Mouse (Mus musculus): ENCODE results near the gene Olfr474. TPM values are rescaled to one million over a fixed set of nuclear protein-coding genes. Genes with fewer than 3 reads are reported as not detected.
"Not testable (repeated sequence)": the region's sequence is repeated elsewhere in the genome, so short reads cannot be mapped to it uniquely, and the experiment has no call there.

Olfr474 gene
- not detected in 2 replicates for polyA plus RNA-seq (2014; fragmentation: Nextera tagmentation; extraction: Ambion mirVana)

DNA sequence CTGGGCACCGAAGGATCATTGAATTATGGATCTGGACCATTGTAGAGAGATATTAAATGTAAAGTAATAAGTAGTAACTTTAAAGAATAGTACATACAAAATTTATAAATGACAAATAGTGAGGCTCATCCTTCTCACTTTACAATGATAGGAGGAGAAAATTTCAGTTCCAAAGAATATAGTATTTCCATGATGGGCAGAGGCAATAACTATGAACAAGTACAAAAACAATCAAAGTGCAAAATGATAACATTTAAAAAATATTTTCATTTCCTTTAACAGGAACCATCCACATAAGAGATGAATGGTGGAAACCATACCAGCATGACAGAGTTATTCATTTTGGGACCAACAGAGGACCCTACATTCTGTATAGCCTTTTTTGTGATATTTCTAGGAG lies at the start of gene Olfr474:
Gene Olfr474, plus strand, starts transcription at position 301 of the 400 bp plus-strand sequence.
- Histone ChIP-seq H3K4me2 (ENCODE audit: low read depth, low read length, severe bottlenecking) (no peak within 1 kb of the TSS), H3K4me3 (ENCODE audit: low read depth, low read length) (no peak within 1 kb of the TSS), H3K9ac (ENCODE audit: low read length) (no peak within 1 kb of the TSS), H3K36me3 (ENCODE audit: control insufficient read depth, insufficient read depth, low read length) (no peaks in the 10 kb centered on the region), H3K27ac (ENCODE audit: low read depth, low read length) (no peak within 1 kb of the TSS), H3K4me1 (replicated peaks; ENCODE audit: control insufficient read depth, insufficient read depth, low read length) (no peaks in the 10 kb centered on the region), H3K9me3 (ENCODE audit: control insufficient read depth, low read length) (no peaks in the 10 kb centered on the region; the same call in 1 of the 2 replicates), H3K27me3 (ENCODE audit: control insufficient read depth, insufficient read depth, low read length) (no peaks in the 10 kb centered on the region)
- no peak for ATAC-seq (replicated peaks; ENCODE audit: low FRiP score)
- DNase-seq (ENCODE audit: low spot score): no peak
- 79% methylated on average over 1 of the region's 1 CpGs for WGBS

DNA sequence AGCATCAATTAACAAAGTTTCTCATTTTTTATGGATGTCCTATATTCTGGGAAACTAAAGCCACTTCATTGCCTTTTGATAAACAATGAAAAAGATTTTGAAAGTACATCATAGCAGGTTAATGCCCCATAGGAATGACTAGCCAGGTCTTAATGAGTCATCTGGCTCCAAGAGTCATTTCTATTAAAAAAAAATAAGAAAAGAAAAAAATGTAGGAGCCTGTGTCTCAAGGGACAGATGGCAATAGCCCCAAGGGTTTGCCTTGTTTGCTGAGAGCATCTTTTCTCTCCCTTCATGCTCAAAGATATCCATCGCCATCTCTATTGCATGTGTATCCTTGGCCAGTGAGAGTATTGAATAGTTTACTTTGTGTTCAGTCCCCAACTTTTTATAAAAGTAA lies 24.3 kb upstream of the Olfr474 start, which contains the start of gene Olfr473:
Gene Olfr473, plus strand, starts transcription at position 301 of the 400 bp plus-strand sequence.
- no peak within 1 kb of the TSS for H3K27ac ChIP-seq (ENCODE audit: low read depth, low read length)
- no peaks in the 10 kb centered on the region for H3K9me3 ChIP-seq (ENCODE audit: control insufficient read depth, low read length)
- H3K4me3 ChIP-seq (ENCODE audit: low read depth, low read length): no peak within 1 kb of the TSS
- 91% methylated on average over 1 of the region's 1 CpGs for WGBS
- H3K4me1 ChIP-seq (replicated peaks; ENCODE audit: control insufficient read depth, insufficient read depth, low read length): no peaks in the 10 kb centered on the region
- DNase-seq (ENCODE audit: low spot score): no peak
- no peak for ATAC-seq (replicated peaks; ENCODE audit: low FRiP score)
- no peak within 1 kb of the TSS for H3K9ac ChIP-seq (ENCODE audit: low read length)
- no peak within 1 kb of the TSS for H3K4me2 ChIP-seq (ENCODE audit: low read depth, low read length, severe bottlenecking)
- H3K27me3 ChIP-seq (ENCODE audit: control insufficient read depth, insufficient read depth, low read length): no peaks in the 10 kb centered on the region
- no peaks in the 10 kb centered on the region for H3K36me3 ChIP-seq (ENCODE audit: control insufficient read depth, insufficient read depth, low read length)

DNA sequence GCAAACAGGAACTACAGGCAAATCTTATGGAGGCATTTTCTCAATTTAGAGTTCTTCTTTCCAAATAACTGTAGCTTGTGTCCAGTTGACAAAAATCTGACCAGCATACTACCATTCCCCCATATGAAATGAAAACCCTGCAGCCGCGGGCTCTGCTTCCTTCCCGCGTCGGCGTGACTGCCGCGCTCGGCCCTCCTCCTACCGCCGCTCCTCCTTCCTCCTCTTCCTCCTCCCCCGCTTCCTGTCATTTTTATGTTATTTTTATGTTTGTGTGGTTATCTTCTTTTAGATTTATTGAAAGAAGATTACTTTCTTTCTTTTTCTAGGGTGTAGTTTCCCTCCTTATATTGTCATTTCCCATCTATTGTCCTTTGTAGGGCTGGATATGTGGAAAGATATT lies 1.9 kb upstream of the Olfr474 start:
- DNase-seq (ENCODE audit: low spot score); H3K4me1 ChIP-seq (replicated peaks; ENCODE audit: control insufficient read depth, insufficient read depth, low read length); ATAC-seq (replicated peaks; ENCODE audit: low FRiP score); H3K36me3 ChIP-seq (ENCODE audit: control insufficient read depth, insufficient read depth, low read length); H3K9me3 ChIP-seq (ENCODE audit: control insufficient read depth, low read length); H3K27me3 ChIP-seq (ENCODE audit: control insufficient read depth, insufficient read depth, low read length); H3K27ac ChIP-seq (ENCODE audit: low read depth, low read length); H3K9ac ChIP-seq (ENCODE audit: low read length); H3K4me2 ChIP-seq (ENCODE audit: low read depth, low read length, severe bottlenecking); H3K4me3 ChIP-seq (ENCODE audit: low read depth, low read length): not testable (repeated sequence)
- 97% methylated on average over 12 of the region's 12 CpGs for WGBS

DNA sequence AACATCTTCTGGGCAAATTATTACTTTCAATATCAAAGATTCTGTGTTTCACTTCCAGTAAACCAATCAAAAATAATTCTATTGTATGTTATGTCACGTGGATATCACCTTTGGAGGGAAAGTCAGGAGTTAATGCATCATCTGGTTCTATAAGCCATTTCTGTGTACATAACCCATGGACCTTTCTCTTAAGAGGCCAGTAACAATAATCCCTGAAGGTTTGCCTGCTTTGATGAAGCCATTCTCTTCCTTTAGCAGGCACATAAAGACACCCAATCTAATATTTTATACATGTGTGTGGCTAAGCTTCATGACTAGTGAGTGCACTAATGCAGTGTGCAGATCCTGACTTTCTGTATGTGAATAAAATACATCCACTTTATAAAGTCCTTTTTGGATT lies 10.1 kb downstream of the Olfr474 start, which contains the start of gene Olfr476:
Gene Olfr476, plus strand, starts transcription at position 301 of the 400 bp plus-strand sequence.
- H3K4me1 ChIP-seq (replicated peaks; ENCODE audit: control insufficient read depth, insufficient read depth, low read length): no peaks in the 10 kb centered on the region
- WGBS: 62% methylated on average over 1 of the region's 1 CpGs
- no peak for ATAC-seq (replicated peaks; ENCODE audit: low FRiP score)
- DNase-seq (ENCODE audit: low spot score): no peak
- no peak within 1 kb of the TSS for H3K27ac ChIP-seq (ENCODE audit: low read depth, low read length)
- no peaks in the 10 kb centered on the region for H3K9me3 ChIP-seq (ENCODE audit: control insufficient read depth, low read length)
- H3K36me3 ChIP-seq (ENCODE audit: control insufficient read depth, insufficient read depth, low read length): no peaks in the 10 kb centered on the region
- H3K27me3 ChIP-seq (ENCODE audit: control insufficient read depth, insufficient read depth, low read length): no peaks in the 10 kb centered on the region
- H3K4me3 ChIP-seq (ENCODE audit: low read depth, low read length): no peak within 1 kb of the TSS
- H3K9ac ChIP-seq (ENCODE audit: low read length): no peak within 1 kb of the TSS
- H3K4me2 ChIP-seq (ENCODE audit: low read depth, low read length, severe bottlenecking): no peak within 1 kb of the TSS

DNA sequence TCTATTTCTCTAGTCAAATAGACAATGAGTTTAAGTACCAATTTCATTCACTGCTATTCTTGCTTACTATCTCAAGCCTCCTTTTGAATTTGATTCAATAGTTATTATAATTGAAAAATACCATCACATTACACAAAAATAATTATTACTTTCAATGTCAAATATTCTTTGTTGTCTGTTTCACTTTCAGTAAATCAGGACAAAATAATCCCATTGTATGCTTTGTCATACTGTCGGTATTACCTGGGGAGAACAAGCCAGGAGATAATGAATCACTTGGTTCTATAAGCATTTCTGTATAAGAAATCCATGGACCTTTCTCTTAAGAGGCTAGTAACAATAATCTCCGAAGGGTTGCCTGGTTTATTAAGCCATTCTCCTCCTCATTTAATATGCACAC lies 31.9 kb downstream of the Olfr474 start, which contains the start of gene Olfr477:
Gene Olfr477, plus strand, starts transcription at position 301 of the 400 bp plus-strand sequence.
- no peak for ATAC-seq (replicated peaks; ENCODE audit: low FRiP score)
- no peak within 1 kb of the TSS for H3K4me3 ChIP-seq (ENCODE audit: low read depth, low read length)
- no peaks in the 10 kb centered on the region for H3K27me3 ChIP-seq (ENCODE audit: control insufficient read depth, insufficient read depth, low read length)
- H3K9ac ChIP-seq (ENCODE audit: low read length): no peak within 1 kb of the TSS
- WGBS: 80% methylated on average over 2 of the region's 2 CpGs
- no peak within 1 kb of the TSS for H3K27ac ChIP-seq (ENCODE audit: low read depth, low read length)
- no peaks in the 10 kb centered on the region for H3K36me3 ChIP-seq (ENCODE audit: control insufficient read depth, insufficient read depth, low read length)
- H3K9me3 ChIP-seq (ENCODE audit: control insufficient read depth, low read length): no peaks in the 10 kb centered on the region
- no peaks in the 10 kb centered on the region for H3K4me1 ChIP-seq (replicated peaks; ENCODE audit: control insufficient read depth, insufficient read depth, low read length)
- H3K4me2 ChIP-seq (ENCODE audit: low read depth, low read length, severe bottlenecking): no peak within 1 kb of the TSS
- DNase-seq (ENCODE audit: low spot score): no peak

Other genes starting within 250 kb of the Olfr474 start
- gene Cyb5r2, start 196.6 kb upstream of the Olfr474 start, polyA plus RNA-seq (2014; fragmentation: Nextera tagmentation; extraction: Ambion mirVana): 0.11 TPM in 1 of 2 replicates, not detected in the other
- not detected in 2 replicates for gene Ovch2, start 153.4 kb upstream of the Olfr474 start, polyA plus RNA-seq (2014; fragmentation: Nextera tagmentation; extraction: Ambion mirVana)
- gene Olfr467, start 142.4 kb upstream of the Olfr474 start, polyA plus RNA-seq (2014; fragmentation: Nextera tagmentation; extraction: Ambion mirVana): not detected in 2 replicates
- gene Olfr469, start 129.1 kb upstream of the Olfr474 start, polyA plus RNA-seq (2014; fragmentation: Nextera tagmentation; extraction: Ambion mirVana): not detected in 2 replicates
- not detected in 2 replicates for gene Olfr470, start 107.2 kb upstream of the Olfr474 start, polyA plus RNA-seq (2014; fragmentation: Nextera tagmentation; extraction: Ambion mirVana)
- gene Olfr472, start 56.7 kb upstream of the Olfr474 start, polyA plus RNA-seq (2014; fragmentation: Nextera tagmentation; extraction: Ambion mirVana): not detected in 2 replicates
- not detected in 2 replicates for gene Olfr473, start 24.2 kb upstream of the Olfr474 start, polyA plus RNA-seq (2014; fragmentation: Nextera tagmentation; extraction: Ambion mirVana)
- gene Olfr476, start 10.2 kb downstream of the Olfr474 start, polyA plus RNA-seq (2014; fragmentation: Nextera tagmentation; extraction: Ambion mirVana): not detected in 2 replicates
- not detected in 2 replicates for gene Olfr477, start 32.0 kb downstream of the Olfr474 start, polyA plus RNA-seq (2014; fragmentation: Nextera tagmentation; extraction: Ambion mirVana)
- gene Olfr478, start 79.3 kb downstream of the Olfr474 start, polyA plus RNA-seq (2014; fragmentation: Nextera tagmentation; extraction: Ambion mirVana): not detected in 2 replicates
- gene Olfr479, start 96.0 kb downstream of the Olfr474 start, polyA plus RNA-seq (2014; fragmentation: Nextera tagmentation; extraction: Ambion mirVana): not detected in 2 replicates
- not detected in 2 replicates for gene Olfr480, start 112.7 kb downstream of the Olfr474 start, polyA plus RNA-seq (2014; fragmentation: Nextera tagmentation; extraction: Ambion mirVana)
- gene Olfr481, start 125.2 kb downstream of the Olfr474 start, polyA plus RNA-seq (2014; fragmentation: Nextera tagmentation; extraction: Ambion mirVana): not detected in 2 replicates
- gene Olfr482, start 142.9 kb downstream of the Olfr474 start, polyA plus RNA-seq (2014; fragmentation: Nextera tagmentation; extraction: Ambion mirVana): not detected in 2 replicates
- gene Olfr483, start 146.2 kb downstream of the Olfr474 start, polyA plus RNA-seq (2014; fragmentation: Nextera tagmentation; extraction: Ambion mirVana): not detected in 2 replicates
- gene Olfr484, start 172.8 kb downstream of the Olfr474 start, polyA plus RNA-seq (2014; fragmentation: Nextera tagmentation; extraction: Ambion mirVana): not detected in 2 replicates
- gene Olfr485, start 205.2 kb downstream of the Olfr474 start, polyA plus RNA-seq (2014; fragmentation: Nextera tagmentation; extraction: Ambion mirVana): not detected in 2 replicates
- not detected in 2 replicates for gene Olfr486, start 218.1 kb downstream of the Olfr474 start, polyA plus RNA-seq (2014; fragmentation: Nextera tagmentation; extraction: Ambion mirVana)